Mouse (Mus musculus): Measurements from ENCODE around the gene Syt1.

The Syt1 gene

DNA sequence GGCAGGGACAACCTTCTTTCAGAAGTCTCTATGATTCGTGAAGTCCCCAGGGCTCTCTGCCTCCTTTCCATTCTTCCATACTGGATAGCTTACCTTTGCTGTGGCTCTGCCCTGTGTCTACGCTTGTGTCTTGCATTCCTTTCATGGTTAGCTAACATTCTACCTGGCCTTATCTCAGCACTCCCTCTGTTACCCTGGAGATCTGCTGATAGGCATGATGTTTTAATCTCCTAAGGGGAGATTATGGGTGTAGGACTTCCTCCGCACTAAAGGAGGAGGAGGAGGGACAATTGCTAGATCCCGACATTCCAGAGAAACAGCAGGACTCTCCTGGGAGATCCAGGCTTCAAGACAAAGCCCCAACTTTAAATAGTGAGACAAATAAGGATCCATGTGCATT is 479.7 kb downstream of the Syt1 start:
- no peak for DNase-seq (ENCODE audit: extremely low spot score, low read depth, low spot score)

DNA sequence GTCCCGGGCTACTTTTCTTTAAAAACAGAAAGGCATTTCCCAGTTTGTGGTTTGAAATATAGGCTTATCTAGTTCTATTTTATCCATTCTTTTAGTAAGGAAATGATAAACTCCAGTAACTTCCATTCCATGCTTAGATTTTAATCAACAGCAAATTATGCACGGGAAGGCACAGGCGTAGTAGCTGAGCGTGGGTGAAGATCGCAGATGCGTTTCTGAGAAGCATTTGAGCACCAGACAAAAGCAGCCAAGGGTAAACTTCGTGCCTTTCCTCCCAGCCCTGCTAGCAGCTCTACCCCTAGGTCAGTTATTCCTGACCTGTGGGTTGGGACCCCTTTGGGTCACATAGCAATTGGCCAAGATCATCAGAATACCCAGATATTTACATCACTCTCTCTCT is 482.4 kb downstream of the Syt1 start:
- no peak for DNase-seq (ENCODE audit: extremely low spot score, low read depth, low spot score)

GRCm38 (mm10) chr10:108525506-108525905 is 485.3 kb downstream of the Syt1 start:
- no peak for DNase-seq (ENCODE audit: extremely low spot score, low read depth, low spot score)

DNA sequence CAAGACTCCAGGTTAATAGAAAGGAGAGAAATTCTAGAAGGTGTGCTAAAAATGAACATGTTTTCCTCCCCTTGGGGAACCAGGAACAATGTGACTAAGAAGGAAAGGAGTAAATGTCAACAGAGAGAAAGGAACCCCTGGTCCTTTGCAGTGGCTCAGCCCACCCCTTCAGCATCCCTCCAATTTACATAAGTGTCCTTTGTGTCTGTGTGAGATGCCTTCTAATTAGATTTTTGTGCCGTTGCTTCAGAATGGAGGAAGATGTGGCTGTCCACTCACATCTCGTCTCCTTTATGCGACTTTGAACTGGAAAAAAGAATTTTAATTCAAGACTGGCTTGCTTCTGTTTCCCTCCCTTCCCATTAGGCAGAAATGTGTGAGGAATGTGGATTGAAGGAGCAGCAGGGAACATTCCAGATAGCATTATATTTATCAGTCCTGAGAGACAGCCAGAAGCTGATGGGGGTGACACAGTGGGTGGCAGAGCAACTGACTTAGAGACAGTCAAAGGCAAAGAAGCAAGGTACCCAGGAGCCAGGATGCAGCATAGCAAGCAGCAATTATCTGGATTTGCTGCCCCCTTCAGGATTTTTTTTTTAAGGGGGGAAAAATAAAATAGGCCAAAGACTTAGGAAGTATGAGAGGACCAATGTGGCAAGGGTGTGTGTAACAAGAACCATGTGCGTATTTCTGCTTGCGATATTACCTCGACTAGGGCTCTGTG is 486.3 kb downstream of the Syt1 start:
- no peak for DNase-seq (ENCODE audit: extremely low spot score, low read depth, low spot score)

DNA sequence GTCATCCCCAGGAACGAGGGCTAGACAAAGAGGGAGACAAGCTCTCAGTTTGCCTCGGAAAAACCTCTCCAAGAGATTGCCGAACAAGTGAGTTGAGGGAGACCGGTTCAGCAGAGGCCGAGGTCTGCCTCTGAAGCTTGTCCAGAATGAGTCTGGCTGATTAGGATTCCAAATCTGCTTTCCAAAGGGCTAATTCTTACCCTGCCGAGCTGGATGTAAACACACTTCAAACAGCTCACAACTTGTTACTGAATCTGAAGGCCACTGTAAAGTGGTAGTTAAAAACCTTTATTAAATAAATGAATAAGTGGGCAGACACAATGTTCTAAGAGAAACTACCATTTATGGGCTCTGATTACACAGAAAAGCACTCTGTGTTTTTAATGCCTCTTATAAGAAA is 491.6 kb downstream of the Syt1 start:
- DNase-seq (ENCODE audit: extremely low spot score, low read depth, low spot score): no peak

GRCm38 (mm10) chr10:108517076-108517475 is 493.7 kb downstream of the Syt1 start:
- no peak for DNase-seq (ENCODE audit: extremely low spot score, low read depth, low spot score)

GRCm38 (mm10) chr10:108514671-108515070 is 496.1 kb downstream of the Syt1 start:
- no peak for DNase-seq (ENCODE audit: extremely low spot score, low read depth, low spot score)

DNA sequence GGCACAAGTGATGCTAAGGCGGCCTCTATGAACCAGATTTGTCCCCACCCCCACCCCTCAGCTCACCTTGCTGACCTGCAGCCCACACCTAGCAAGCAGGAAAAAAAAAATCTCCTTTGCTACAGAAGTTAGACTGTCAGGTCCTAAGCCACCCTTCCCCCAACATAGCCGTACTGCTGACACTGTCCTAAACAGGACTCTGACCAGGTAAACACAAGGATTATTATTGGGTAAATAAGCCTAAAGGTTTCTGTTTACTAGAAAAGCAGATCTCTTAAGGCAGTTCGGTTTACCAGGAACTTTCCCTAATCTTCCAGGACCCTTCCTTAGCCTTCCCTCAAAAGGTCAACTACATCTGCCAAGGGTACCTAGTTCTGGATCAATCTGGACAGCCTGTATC is 501.2 kb downstream of the Syt1 start:
- no peak for DNase-seq (ENCODE audit: extremely low spot score, low read depth, low spot score)

GRCm38 (mm10) chr10:108506917-108507316 is 503.9 kb downstream of the Syt1 start:
- no peak for DNase-seq (ENCODE audit: extremely low spot score, low read depth, low spot score)

DNA sequence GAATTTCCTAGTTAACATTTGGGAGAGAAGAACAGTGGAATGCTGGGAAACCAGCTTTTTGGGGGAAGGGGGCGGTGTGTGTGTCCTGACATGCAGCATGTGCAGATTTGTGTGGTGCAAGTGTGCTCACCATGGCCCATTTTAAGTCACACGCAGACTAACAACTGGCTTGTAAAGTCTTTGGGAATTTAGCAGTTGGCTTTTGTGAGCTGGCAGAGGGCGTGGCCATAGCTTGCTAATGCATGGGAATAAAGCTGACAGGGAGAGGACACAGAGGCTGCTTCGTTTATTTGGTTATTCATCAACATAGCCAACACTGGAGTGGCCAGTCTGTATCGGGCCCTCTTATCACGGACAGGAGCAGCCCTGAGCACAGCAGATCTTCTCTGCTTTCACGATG is 505.9 kb downstream of the Syt1 start:
- no peak for DNase-seq (ENCODE audit: extremely low spot score, low read depth, low spot score)

- no peak for DNase-seq (ENCODE audit: extremely low spot score, low read depth, low spot score)
Measured at GRCm38 (mm10) chr10:108504128-108504870, 506.5 kb downstream of the Syt1 start.

DNA sequence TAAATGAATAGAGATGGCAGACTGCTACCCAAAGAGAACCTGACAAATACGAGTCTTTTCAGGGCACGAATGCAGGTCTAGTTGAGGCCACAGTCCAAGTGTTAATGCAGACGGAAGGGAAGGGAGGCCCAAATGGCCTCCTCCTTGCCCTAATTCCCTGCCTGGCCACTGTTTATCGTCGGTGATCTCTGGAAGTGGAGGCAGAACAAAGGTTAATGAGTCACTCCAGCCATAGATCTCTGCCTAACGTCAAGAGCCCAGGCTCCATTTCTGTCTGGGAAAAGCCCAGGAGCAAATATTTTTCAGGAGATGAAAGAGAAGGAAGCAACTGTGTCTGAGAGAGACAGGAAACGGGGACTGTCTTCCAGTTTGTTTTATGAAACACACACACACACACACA is 520.6 kb downstream of the Syt1 start:
- DNase-seq (ENCODE audit: extremely low spot score, low read depth, low spot score): no peak

- peak; percentile 2 for DNase-seq (ENCODE audit: extremely low spot score, low read depth, low spot score)
Measured at GRCm38 (mm10) chr10:108483991-108484390, 526.8 kb downstream of the Syt1 start.

DNA sequence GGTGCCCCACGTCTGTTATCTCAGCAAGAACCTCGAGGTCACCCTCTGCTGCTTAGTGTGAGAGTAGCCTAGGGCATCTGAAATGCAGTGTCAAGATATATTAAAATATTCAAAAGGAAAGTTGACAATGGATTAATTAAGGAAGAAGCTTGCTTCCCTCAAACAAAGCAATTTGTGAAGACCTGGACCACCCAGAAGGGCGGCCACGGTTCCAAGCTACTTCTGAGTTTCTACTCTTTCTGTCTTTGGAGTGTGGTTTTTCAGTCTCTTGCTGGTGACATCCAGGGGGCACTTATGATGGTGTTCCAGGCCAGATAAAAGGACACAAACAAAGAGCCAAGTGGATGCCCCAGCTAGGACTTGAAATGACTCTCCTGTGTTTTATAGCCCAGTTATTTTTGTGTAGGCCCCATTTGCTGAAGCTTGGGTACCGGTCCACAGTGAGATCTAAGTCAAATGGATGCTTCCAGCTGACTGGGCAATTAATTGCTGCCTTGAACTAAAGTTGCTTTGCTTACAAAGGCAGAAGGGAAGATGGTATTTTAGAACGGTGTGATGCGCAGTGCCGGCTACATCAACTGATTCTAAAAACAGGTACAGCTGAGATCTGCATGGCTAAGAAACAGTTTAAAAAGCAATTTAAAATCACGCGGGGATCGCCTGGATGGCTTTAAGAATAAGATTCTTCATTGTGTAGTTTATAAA is 530.5 kb downstream of the Syt1 start:
- no peak for DNase-seq (ENCODE audit: extremely low spot score, low read depth, low spot score)

GRCm38 (mm10) chr10:108470319-108470955 is 540.3 kb downstream of the Syt1 start:
- no peak for DNase-seq (ENCODE audit: extremely low spot score, low read depth, low spot score)

DNA sequence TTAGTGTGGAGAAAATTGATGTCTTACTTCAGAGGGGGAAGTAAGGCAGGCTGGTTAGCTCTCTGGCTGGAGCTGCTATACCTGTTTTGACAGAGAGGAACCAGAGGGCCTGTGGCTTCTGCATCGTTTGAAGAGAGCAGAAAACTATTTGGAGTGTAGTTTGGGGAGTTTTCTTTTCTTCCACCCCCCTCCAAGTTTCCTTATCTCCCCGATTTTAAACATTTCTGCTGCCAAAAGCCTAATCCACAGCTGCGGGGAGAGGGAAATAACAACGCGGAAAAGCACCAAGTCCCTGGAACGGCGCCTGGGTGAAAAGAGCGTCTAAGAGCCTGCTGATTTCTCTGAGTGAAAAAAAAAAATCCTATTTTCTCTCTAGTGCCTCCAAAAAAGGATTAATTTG is 544.2 kb downstream of the Syt1 start:
- no peak for DNase-seq (ENCODE audit: extremely low spot score, low read depth, low spot score)

- no peak for DNase-seq (ENCODE audit: extremely low spot score, low read depth, low spot score)
Measured at GRCm38 (mm10) chr10:108461862-108462261, 548.9 kb downstream of the Syt1 start.

DNA sequence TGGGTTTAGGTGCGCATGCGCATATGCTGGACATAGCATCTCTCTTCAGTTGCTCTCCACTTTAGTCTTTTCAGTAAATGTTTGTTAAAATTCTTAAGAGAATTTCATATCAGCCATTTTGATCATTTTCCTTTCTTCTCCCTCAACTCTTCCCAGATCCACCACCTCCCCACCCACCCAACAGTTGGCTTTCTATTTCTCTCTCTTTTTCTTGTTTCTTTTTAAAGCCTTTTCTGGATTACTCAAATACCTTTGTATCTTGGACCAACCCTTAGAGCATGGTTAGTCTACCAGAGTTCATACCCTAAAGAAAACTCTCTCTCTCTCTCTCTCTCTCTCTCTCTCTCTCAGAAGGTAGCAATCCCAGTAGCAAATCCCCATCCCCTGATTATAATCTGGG is 553.7 kb downstream of the Syt1 start:
- DNase-seq (ENCODE audit: extremely low spot score, low read depth, low spot score): no peak

DNA sequence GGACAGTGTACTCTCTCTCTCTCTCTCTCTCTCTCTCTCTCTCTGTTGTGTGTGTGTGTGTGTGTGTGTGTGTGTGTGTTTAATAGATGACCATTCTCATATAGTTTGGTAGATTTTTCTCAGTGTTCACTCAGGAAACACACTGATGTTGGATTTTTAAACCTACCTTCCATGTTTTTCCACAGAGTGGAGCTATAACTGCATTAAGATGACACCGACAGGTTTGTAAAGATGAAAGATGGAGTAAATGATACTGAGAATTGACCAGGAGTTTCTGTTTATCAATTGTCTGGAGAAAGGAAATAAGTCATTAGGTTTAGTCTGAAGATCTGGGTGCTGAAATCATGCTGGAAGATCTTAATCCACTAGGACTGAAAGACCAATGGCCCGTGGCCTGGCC is 554.9 kb downstream of the Syt1 start:
- DNase-seq (ENCODE audit: extremely low spot score, low read depth, low spot score): no peak

DNA sequence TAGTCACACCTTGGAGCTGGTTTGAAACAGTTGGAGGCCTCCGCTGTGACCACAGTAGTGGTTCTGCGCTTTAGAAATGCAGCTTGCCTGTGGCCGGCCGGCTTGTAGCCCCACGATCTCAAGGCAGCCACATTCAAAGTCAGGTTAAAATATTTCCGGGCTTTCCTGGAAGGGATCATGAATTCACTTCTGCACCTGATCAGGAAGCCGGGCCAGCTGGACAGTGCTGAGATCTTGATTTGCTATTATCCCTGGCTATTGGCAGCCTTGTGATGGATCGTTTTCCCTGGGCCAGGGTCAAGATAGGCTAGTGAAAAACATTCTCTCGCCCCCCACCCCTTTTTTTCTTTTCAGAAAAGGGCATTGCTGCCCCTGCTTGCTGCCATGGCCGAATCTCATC is 555.6 kb downstream of the Syt1 start:
- DNase-seq (ENCODE audit: extremely low spot score, low read depth, low spot score): no peak

- no peak for DNase-seq (ENCODE audit: extremely low spot score, low read depth, low spot score)
Measured at GRCm38 (mm10) chr10:108454691-108455117, 556.1 kb downstream of the Syt1 start.
